Mouse (Mus musculus) induced T-regulatory cell, adult 2 months (primary cell): ENCODE results near the gene Dhcr24.

Experiments
- DNase-seq: peaks from one replicate; pipeline ENCODE4 v3.0.0-alpha.2; 2012; ENCODE audit warnings: low read depth

The Dhcr24 gene

DNA sequence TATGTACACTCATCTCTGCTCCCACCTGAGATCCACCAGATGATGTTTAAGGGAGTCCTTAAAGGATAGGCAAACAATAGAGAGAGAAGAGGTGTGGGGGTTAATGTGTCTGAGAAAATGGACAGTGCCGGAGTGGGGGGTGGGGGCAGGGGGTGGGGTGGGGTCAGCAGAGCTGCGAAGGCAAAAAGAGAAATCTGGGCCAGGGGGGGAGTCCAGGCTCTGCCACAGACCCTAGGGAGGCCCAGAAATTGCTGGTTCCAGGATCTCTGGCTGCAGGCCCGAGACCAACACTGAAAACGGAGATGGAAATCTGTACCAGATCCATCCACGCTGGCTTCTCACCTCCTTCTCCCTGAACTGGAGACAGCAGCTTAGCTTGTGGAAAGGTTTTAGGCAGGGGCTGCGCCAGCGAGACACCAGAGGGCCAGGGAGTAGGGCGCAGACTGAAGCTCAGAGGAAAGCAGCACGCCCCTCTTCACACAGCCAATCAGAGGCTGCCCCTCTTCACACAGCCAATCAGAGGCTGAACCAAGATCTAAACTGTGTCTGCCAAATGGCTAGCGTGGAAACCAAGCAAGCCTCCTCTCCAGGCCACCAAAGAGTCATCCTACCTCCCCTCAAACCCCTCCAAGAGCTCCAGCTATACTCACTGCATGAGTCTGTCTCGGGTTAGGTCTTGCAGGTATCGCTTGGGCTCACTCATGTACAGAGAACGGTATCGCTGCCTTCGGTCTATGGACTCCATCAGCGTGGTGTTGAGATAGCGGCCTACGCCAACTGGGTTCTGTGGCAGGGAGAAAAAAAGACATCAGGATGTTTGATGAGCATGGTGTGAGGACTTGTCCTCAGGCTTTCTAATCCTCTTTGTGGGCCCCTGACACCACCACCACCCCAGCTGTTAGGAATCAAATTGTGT is 46.1 kb downstream of the Dhcr24 start:
- DNase-seq = no peak

DNA sequence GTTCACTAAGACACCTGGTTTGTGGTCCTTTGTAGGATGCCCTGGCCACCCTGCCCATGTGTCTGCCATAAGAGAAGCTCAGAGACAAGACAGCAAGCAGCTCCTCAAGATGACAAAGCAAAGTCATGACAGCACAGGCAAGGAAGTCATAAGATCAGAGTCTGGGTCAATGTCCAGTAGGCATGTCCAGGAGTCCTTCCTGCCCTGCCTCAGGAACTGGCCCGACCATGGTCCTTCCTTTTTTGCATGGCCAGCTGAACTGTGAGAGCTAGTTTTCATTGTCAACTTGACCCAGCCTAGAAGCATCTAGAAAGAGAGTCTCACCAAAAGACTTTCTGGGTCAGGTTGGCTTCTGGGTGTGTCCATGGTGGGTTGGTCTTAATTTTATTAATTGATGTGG is 47.1 kb downstream of the Dhcr24 start:
- no peak for DNase-seq

DNA sequence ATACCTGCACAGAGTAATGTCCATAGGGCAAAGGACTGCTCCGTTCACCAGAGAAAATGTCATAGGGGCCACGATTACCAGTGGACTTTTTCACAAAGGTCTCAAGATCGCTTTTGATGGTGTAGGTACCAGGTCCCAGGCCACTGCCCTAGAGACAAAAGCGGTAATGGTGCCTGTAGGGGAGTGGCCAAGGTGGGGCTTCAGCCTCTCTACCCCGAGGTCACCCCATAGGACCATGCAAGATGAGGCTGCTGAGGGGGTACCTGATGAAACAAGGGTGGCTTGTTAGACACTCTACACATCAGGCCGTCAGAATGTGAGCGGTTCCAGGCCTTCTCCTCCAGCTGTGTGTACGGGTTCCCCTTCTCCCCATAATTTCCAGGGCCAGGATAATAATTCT is 52.3 kb downstream of the Dhcr24 start:
- DNase-seq = no peak

DNA sequence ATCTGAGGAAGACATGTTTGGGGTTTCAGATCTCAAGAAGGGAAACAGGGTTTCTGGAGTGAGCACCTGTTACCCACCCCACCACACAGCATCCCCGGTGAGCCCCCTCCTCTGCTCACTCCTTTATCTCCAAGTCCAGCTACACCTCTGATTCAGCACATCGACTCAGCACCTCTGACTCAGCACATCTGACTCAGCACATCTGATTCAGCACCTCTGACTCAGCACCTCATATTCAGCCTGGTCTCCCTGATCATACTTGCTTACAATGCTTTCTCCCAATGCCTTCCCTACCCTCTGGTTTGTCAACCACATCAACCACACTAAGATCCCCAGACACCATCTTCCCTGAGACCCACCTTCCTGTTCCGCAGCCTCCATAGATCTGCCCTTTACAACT is 52.7 kb downstream of the Dhcr24 start:
- peak; percentile 33 for DNase-seq

DNA sequence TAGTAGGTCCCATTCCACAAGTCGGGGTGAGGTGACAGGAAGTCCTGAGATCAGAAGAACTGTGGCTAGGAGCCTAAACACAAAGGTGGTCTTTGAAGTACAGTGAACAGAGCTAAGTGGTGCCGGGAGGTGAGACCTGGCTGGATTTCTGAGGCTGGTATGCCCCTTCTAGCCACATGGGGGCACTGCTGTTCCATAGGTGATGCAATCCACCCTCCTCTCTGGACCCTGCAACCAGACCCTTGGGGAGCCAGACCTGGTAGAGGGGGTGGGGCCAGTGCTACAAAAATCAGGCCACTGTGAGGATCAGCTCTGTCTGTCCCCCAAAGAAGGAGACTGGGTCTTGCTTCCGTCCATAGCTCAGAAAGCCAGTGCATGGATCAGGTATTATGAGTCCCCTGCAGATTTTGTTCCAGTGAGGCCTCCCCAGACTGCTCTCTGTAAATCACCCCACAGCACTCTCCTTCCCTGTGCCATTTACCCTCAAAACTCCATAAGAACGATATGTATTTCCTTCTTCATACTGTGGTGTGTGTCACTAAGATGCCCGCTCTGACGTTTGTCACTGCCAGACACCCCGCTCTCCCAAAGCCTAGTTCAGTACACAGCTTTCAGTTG is 53.5 kb downstream of the Dhcr24 start:
- peak; percentile 74 for DNase-seq

DNA sequence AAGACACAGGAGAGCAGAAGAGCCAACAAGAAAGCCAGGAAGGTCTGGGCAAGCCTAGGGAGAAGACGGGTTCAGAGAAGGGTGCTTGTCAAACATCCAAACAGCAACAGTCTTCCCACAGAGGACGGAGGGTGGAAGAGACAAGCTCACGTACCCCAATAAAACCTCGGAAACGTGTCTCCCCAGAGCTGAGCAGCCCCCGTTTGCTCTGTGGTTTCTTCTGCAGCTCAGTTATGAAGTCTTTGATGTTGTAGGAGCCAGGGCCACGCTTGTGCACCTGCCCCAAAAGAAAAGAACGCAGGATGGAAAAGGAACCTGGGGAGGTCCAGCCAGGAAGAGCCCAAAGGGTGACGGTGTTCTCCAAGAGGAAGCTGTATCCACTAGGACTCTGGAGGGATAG is 54.0 kb downstream of the Dhcr24 start:
- no peak for DNase-seq

DNA sequence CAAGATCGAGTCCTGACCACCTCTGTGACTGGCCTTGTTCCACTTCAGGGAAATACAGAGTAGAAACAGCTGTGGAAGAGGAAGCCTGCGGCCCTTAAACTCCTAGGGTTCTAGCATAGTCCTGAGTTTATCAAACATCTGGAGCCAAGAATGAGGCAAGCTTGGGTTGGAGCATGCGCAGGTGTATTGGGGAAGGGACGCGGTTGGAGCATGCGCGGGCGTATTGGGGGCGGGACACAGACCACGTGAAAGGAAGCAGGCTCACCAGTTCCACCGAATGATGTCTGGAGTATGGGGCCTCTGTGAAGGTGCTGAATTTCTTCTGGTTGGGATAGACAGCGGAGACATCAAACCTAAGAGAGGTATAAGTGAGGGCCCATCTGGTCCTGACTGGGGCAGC is 54.8 kb downstream of the Dhcr24 start:
- DNase-seq = peak; percentile 30

DNA sequence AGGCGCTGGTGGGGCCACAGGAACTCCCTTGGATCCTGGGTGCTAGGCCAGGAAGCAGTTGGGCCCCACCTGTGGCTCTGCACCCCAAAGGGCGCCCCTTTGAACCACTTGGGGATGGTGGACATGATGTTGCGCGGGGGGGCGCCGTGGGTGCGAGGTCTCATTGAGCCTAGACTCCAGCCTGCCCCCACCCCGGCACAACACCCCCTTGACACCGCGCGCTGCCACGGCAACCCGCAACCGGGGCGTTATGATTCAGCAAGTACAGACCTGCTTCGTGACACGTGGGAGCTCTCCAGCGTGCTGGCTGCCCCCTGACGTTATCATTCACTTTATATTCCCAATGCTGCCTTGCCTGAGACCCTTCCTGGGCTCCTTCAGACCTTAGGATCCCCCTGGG is 56.2 kb downstream of the Dhcr24 start, which contains the start of gene Lexm:
TSS of gene Lexm (minus strand) at position 186 of the 400 bp plus-strand sequence.
- peak; percentile 16 for DNase-seq

DNA sequence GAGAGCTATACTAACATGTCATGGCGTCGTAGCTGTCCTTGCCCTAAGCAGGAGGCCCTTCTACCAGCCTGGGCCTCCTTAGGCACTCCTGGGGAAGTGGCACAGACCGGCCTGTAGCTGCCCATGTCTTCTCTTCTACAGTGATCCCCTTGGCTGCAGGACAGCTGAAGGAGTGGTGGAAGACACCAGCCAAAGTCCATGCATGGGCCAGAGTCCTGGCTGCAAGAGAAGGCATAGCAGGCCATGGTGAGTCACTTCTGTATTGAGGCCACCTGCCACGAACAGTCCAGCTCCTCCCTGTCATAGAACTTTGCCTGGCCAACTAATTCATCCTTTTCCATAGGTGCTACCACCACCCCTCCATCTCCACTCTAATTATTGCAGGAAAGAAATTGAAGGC is 58.1 kb downstream of the Dhcr24 start:
- DNase-seq = no peak

DNA sequence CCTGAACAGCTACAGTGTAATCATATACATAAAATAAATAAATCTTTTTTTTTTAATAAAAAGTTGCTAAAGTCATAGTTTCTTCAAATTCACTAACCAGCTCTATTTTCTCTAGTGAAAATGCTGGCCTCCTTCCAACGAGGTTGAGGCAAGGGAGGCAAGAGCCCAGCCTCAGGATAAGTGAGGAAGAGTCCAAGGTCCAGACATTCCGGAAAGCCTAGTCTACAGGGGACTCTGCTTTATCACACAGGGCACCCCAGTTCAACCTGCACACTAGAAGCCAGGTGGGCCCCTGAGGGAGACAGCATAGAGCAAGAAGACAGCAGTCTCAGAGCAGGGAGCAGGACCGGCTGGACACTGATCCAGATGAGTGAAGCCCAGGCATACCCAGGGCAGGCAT is 60.6 kb downstream of the Dhcr24 start:
- DNase-seq = no peak

DNA sequence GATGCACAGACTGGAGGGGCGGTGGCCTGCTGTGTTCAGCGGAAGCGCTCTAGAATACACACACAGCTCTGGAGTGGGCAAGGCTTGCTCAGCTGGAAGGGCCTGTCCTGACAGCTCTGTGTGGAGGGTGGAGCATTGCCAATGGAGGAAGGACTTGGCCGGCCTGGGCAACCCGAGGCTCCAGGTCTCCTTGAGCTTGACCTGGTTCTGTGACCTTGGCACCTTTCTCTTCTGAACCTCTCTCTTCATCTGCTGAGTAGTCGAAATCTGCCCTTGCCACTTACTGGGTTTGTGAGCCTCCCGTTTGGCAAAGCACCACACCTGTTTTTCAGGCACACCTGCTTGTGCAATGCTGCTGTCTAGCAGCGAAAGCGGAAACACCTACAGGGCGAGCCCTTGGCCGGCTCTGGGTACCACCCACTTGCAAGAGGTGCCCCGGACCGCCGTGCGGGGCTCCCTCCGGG is 61.2 kb downstream of the Dhcr24 start, which contains the start of gene Ttc22:
TSS of gene Ttc22 (plus strand) at position 403 of the 464 bp plus-strand sequence.
- DNase-seq = no peak

DNA sequence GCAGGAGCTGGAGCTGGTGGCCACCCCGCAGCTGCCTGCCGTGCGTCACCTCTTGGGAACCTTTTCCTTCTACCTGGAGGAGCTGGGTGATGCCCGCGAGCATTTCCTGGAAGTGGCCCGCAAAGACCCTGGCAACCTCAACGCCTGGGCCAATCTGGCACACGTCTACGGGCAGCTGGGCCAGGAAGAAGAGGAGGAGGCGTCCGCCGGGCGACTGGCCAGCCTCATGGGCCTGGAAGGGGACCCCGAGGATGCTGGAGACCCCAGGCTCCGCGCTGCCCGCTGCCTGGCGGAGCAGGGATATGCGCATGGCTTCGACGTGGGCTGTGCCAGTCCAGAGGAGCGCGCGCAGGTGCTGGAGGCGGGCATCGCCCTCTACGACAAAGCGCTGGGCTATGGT is 61.9 kb downstream of the Dhcr24 start:
- no peak for DNase-seq

DNA sequence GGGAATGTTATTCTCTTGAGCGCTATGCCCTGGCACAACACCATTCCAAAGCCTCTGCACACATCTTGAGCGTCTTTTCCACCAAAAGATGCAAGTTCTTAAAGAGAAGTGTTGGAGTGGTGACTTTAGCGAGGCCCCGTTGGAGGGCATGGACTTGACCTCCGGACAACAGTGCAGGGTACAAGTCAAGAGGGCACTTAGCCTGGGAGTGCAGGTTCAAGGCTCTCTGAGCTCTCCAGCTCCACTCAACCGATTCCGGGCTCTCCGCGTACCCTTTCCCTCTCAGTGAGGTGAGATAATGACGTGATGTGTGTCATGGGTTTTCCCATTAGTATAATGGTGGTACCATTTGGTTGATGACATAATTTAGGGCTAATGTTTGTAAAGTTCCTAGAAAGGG is 63.4 kb downstream of the Dhcr24 start:
- no peak for DNase-seq

DNA sequence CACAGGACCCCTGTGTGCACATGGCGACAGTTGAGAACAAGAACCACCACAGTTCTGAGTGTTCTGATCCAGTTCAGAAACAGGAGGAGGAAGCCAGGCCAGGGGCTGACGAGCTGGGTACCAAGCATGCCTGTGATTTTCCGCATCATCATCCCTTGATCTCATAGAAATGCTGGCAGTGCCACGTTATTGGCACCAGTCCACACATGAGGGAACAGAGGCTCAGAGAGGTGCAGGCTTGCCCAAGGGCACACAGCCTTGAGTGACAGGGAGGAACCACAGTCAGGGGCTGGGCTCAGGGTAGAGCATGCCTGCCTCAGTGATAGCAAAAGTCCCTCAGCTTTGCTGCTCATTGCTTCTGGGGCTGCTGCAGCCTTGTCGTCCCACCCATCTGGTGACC is 67.0 kb downstream of the Dhcr24 start:
- DNase-seq = no peak

DNA sequence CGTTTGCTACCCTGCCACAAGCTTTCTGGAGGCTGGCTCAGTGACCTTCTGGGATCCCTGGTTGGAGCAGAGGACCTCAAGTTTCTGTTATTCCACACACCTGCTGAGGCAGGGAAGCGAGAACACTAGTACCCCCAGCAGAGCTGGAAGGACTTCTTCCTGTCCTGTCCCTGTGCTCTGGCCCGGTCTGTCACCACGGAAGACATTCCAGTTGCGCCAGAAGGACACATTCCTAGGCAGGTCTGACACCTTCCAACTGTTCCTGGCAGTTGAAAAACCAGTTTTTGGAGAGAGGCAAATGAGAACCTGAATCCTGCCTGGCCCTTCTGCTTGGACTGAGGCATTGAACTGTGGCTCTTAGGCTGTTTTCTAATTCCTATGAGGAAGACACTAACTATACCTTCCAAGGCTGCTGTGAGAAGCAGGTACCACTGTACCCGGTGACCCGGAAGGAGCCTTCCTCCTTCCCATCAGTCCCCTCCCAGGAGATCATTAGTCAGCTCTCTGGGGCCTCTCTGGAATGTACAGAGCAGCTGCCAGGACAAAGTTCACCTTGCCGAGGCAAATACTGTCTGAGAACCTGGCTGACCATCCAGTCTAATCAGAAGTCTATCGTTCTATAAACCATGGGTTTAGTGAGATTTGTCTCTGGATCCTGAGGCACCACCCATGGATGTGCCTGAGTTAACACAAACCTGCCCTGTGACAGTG is 68.0 kb downstream of the Dhcr24 start:
- no peak for DNase-seq

DNA sequence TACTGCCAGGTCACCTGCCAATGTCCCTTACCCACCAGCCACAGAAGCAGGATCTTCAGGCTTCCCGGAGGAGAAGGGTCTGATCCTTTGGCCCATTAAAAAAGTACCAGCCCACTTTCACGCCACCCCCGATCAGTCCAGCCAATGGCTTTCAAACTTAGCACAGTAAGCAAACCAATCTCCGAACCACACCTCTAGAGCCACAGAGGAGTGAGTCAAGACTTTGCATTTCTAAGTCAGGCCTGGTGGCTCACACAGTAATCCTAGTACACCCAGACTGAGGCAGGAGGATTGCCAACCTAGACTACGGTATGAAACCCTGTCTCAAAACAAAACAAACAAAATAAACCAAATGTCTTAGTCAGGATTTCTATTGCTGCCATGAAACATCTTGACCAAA is 68.5 kb downstream of the Dhcr24 start:
- no peak for DNase-seq

DNA sequence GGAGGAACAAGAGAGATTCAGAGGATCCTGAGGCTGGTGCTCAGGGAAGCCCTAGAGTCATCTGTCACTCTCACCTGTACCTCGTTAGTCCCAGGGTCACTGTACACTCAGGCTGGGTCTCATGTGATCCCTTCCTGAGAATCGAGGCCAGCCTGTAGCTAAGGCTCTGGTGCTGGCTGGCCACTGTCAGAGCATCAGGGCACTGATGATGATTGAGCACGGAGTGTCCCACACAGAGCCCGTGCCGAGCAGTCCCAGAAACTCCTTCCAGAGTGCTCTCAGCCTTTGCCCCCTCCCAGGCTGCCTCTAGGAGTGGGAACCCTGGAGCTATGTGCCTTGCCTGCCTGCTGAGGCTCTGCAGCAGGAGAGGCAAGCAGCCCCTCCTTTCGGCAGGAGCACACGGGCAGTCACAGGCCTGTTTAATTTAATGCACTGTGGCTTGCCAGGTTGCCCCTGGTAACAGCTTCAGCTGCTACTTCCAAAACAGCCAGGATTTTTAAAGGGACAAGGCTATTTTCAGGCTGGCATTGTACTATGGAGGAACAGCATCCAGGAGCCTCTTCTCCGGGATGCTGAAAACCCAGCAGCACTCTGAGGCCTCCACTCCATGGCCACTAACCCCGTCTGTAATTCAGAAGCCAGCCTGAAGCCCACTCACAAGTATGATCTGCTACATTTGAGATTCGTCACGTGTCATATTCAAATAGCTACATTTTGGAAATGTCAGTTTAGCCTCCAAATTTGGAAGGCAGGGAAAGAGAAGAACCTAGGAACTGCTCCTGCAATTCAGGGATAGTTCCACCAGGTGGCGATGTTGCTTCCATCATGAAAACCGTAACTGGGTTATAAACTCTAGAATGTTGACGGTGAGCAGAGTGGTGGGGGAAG is 69.7 kb downstream of the Dhcr24 start:
- DNase-seq = peak; percentile 79

DNA sequence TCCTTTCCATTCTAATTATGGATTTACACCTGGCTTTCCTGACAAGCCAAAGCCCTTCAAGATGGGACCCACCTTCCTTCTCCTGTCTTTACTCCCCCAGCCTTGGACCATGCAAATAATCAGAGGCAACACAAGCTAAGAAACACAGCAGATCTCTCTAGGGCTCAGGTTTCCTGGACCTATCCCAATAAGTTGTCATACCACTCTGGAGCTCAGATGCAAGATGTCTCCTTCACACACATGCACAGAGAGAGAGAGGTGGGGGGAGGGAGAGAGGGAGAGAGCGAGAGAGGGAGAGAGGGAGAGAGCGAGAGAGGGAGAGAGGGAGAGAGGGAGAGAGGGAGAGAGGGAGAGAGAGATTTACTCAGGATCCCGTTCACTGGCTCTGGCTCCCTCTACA is 71.5 kb downstream of the Dhcr24 start:
- no peak for DNase-seq

DNA sequence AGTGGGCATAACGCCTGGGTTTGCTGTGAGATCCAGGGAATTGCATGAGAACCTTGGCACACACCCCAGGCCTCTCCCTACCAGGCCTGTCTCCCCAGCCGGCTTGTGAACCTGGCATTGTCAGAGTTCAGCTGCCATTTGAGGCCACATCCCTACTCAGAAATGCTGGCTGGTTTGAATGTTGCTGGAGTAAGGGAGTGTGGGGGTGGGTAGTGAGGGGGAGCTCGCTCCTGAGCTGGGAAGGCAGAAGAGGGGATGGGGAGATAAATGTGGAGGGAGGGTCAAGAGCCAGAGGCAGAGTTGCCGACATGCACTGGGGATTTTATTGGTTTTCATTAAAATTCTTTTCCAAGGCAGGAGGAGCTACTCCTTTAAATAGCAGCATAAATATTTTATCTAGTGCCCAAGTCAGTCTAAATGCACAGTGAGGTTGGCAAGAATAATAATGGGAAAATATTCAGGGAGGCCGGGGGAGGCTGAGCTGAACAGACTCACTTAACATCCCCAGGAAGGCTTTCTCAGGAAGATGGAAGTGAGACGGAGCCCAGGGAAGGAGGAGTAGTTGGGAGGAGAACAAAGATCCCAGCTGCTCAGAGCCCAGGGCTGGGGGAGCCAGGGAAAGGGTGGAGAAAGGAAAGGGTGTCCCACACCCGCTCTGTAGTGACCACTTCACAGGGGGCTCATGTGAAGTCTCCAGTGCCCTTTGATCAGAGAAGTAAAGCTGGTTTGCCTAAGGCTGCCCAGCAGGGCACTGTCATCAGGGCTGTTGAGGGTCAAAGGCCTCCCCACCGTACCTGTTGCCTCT is 72.6 kb downstream of the Dhcr24 start:
- no peak for DNase-seq

DNA sequence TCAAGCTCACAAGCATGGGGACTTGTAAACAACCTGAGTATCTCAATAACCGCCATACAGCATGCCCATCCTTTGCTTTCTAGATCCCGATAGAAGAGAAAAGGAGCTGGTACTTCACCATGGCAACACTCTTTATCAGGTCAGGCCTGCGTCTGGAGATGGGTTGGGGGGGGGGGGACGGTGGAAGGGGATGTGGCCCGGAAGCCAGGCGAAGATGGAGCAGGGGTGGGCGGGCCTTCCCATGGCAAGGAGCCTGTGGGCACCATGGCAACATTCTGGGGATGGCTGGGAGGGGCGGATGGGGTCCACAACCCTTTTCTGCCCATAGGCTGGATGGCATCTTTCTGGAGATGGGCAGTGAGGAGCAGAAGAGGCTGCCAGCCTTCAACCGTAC is 73.2 kb downstream of the Dhcr24 start:
- DNase-seq = no peak
